Mouse (Mus musculus): ENCODE measurements around the gene Apbb2. TPM values are rescaled to one million over a fixed set of nuclear protein-coding genes. Genes with fewer than 3 reads are reported as not detected.

Apbb2 gene
- total and polyA plus RNA-seq, 3 experiments, result 0.34 to 0.40 (median 0.34) TPM

DNA sequence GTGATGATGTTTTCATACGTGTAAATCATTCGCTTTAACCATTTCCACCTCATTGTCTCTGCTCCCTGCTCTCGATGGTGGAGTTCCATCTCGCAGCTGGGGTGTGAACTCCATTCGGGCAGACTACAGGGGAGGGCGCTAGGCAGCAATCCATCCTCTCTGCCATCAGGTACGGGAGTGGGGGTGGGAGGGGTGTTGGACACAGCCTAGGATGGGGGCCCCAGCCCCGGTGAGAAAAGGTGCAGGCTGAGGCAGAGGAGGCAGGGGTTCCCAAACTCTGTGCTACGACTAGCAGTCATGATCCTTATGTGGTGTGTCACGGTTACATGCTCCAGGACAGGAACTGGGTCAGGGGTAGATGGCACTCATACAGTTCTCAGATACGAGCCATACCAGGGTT, 144.4 kb downstream of the Apbb2 start:
- DNase-seq (ENCODE audit: extremely low read depth), result no peak
- no peak overlapping the region for H3K9ac ChIP-seq (ENCODE audit: insufficient read depth, low read depth)
- in situ Hi-C loops (cut with MboI; ENCODE audit: low pct_ligation_motif_present, low pct_unique_long_range_greater_than_20kb, low sequenced_read_pairs), result no loop called here
- dilution Hi-C loops (cut with MboI; ENCODE audit: extremely low pct_ligation_motif_present, extremely low pct_unique_long_range_greater_than_20kb, low sequenced_read_pairs), result no loop called here
- H3K27ac ChIP-seq (ENCODE audit: insufficient read depth, low read depth), result no peak overlapping the region
- peaks cover 6 to 9% of the 10 kb centered on the region in 2 experiments; a peak in 3 of 4 replicates for H3K4me1 ChIP-seq (ENCODE audit: control insufficient read depth in 1 of 2, insufficient read depth in 2 of 2)
- H3K36me3 ChIP-seq (replicated peaks in 1 of 2; ENCODE audit: control insufficient read depth in 1 of 2, insufficient read depth in 1 of 2, low read length in 1 of 2), result no peaks in the 10 kb centered on the region
- TF ChIP-seq USF1 (IDR thresholded peaks at IDR 0.05; ENCODE audit: low read depth, low read length), result no peak
- TF ChIP-seq NRF1 (IDR thresholded peaks at IDR 0.05; ENCODE audit: low read depth, low read length), result no peak
- no peak for TF ChIP-seq RAD21 (IDR thresholded peaks at IDR 0.05; ENCODE audit: low read depth, low read length)
- no peak for TF ChIP-seq CHD1 (IDR thresholded peaks at IDR 0.05; ENCODE audit: low read depth, low read length)
- TF ChIP-seq PAX5 (IDR thresholded peaks at IDR 0.05; ENCODE audit: low read length), result no peak
- TF ChIP-seq ELF1 (IDR thresholded peaks at IDR 0.05; ENCODE audit: low read depth, low read length), result no peak
- no peak for TF ChIP-seq CHD2 (IDR thresholded peaks at IDR 0.05; ENCODE audit: low read length)
- no peak for TF ChIP-seq MEF2A (IDR thresholded peaks at IDR 0.05; ENCODE audit: borderline replicate concordance, low read depth, low read length)
- TF ChIP-seq ZNF384 (IDR thresholded peaks at IDR 0.05; ENCODE audit: low read depth, low read length), result no peak
- TF ChIP-seq JUN (IDR thresholded peaks at IDR 0.05; ENCODE audit: insufficient read depth, low read depth, low read length), result no peak
- TF ChIP-seq SMC3 (IDR thresholded peaks at IDR 0.05; ENCODE audit: low read depth, low read length), result no peak
- TF ChIP-seq EP300 (IDR thresholded peaks at IDR 0.05; ENCODE audit: low read length), result no peak
- TF ChIP-seq POLR2AphosphoS2 (IDR thresholded peaks at IDR 0.05; ENCODE audit: low read depth, low read length), result no peak
- no peak for TF ChIP-seq E2F4 (IDR thresholded peaks at IDR 0.05; ENCODE audit: insufficient replicate concordance, low read depth, low read length)
- H3K27me3 ChIP-seq (replicated peaks), result no peaks in the 10 kb centered on the region
- no peak overlapping the region for H3K4me3 ChIP-seq (replicated peaks in 1 of 3; ENCODE audit: low read depth in 2 of 3, low read length in 2 of 3, poor library complexity in 1 of 3)
- H3K4me2 ChIP-seq (ENCODE audit: insufficient read depth, low read depth, poor library complexity, severe bottlenecking), result no peak overlapping the region
- H3K9me3 ChIP-seq (replicated peaks; ENCODE audit: low read length), result no peaks in the 10 kb centered on the region
- no peaks in the 10 kb centered on the region for H3K79me2 ChIP-seq (replicated peaks; ENCODE audit: control insufficient read depth, extremely low read depth, insufficient read depth, poor library complexity, severe bottlenecking)

DNA sequence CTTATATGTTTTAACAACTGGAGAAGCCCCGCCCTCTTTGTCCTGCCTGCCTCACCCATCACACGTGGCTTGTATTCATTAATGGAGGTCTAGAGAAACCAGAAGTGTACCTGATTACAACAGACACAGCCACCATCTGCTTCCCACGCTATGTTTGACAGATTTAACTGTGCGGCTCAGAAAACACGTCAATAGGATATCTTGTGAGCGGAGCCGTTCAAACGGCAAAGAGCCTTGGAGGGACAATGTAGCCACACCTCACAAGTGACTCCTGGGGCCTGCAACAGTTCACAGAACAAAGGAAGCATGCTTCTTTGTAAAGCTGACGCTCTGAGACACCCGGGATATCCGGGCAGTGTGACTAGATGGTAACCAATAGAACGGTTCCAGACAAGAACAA, 145.0 kb downstream of the Apbb2 start:
- TF ChIP-seq ZMIZ1 (IDR thresholded peaks at IDR 0.05; ENCODE audit: low read depth, low read length), result no peak
- no peak for TF ChIP-seq HCFC1 (IDR thresholded peaks at IDR 0.05; ENCODE audit: low read depth, low read length)
- TF ChIP-seq USF2 (conservative IDR thresholded peaks at IDR 0.05; ENCODE audit: low read depth, low read length), result no peak
- no peak for TF ChIP-seq JUN (IDR thresholded peaks at IDR 0.05; ENCODE audit: insufficient read depth, low read depth, low read length)
- no peak for TF ChIP-seq CHD2 (IDR thresholded peaks at IDR 0.05; ENCODE audit: low read length)
- no peak for TF ChIP-seq MEF2A (IDR thresholded peaks at IDR 0.05; ENCODE audit: borderline replicate concordance, low read depth, low read length)
- TF ChIP-seq UBTF (IDR thresholded peaks at IDR 0.05; ENCODE audit: low read depth, low read length), result no peak
- TF ChIP-seq USF1 (IDR thresholded peaks at IDR 0.05; ENCODE audit: low read depth, low read length), result no peak
- no peak for TF ChIP-seq EP300 (IDR thresholded peaks at IDR 0.05; ENCODE audit: low read length)
- no peak for TF ChIP-seq RAD21 (IDR thresholded peaks at IDR 0.05; ENCODE audit: low read depth, low read length)
- TF ChIP-seq ZC3H11A (IDR thresholded peaks at IDR 0.05; ENCODE audit: low read depth, low read length), result no peak
- no peak for TF ChIP-seq POLR2AphosphoS2 (IDR thresholded peaks at IDR 0.05; ENCODE audit: low read depth, low read length)
- dilution Hi-C loops (cut with MboI; ENCODE audit: extremely low pct_ligation_motif_present, extremely low pct_unique_long_range_greater_than_20kb, low sequenced_read_pairs) (no loop called here), in situ Hi-C loops (cut with MboI; ENCODE audit: low pct_ligation_motif_present, low pct_unique_long_range_greater_than_20kb, low sequenced_read_pairs) (no loop called here)
- no peaks in the 10 kb centered on the region for H3K36me3 ChIP-seq (replicated peaks in 1 of 2; ENCODE audit: control insufficient read depth in 1 of 2, insufficient read depth in 1 of 2, low read length in 1 of 2)
- DNase-seq (ENCODE audit: extremely low read depth), result no peak
- H3K4me1 ChIP-seq (ENCODE audit: control insufficient read depth in 1 of 2, insufficient read depth in 2 of 2), result peaks cover 6 to 9% of the 10 kb centered on the region in 2 experiments; a peak in 3 of 4 replicates
- no peak overlapping the region for H3K9ac ChIP-seq (ENCODE audit: insufficient read depth, low read depth)
- H3K4me3 ChIP-seq (replicated peaks in 1 of 3; ENCODE audit: low read depth in 2 of 3, low read length in 2 of 3, poor library complexity in 1 of 3), result no peak overlapping the region
- H3K9me3 ChIP-seq (replicated peaks; ENCODE audit: low read length), result no peaks in the 10 kb centered on the region
- no peaks in the 10 kb centered on the region for H3K79me2 ChIP-seq (replicated peaks; ENCODE audit: control insufficient read depth, extremely low read depth, insufficient read depth, poor library complexity, severe bottlenecking)
- H3K4me2 ChIP-seq (ENCODE audit: insufficient read depth, low read depth, poor library complexity, severe bottlenecking), result no peak overlapping the region
- H3K27me3 ChIP-seq (replicated peaks), result no peaks in the 10 kb centered on the region
- no peak overlapping the region for H3K27ac ChIP-seq (ENCODE audit: insufficient read depth, low read depth)

Data from CH12.LX (cell line).